Mouse (Mus musculus) limb, embryonic 11.5 days (tissue): Measurements from ENCODE around the gene Tspoap1. TPM values are rescaled to one million over a fixed set of nuclear protein-coding genes. Genes with fewer than 3 reads are reported as not detected.

Experiments used
- ATAC-seq: fragments of 200-750 bp; cut with Nextera tagmentation; 2 replicates; pipeline ENCODE4 v1.8.0; 2017; ENCODE audit warnings: low read depth; ENCODE audit not compliant: insufficient number of reproducible peaks, low FRiP score, low TSS enrichment
- DNase-seq: peaks from one replicate; pipeline ENCODE4 v3.0.0-alpha.2; 2015; ENCODE audit warnings: low spot score
- H3K27ac ChIP-seq: fragments of 300-500 bp; sonication (generic); replicated peaks from 2 replicates; pipeline ENCODE4 v1.5.1; 2014; ENCODE audit warnings: low read depth, mild to moderate bottlenecking, low read length
- H3K27me3 ChIP-seq: fragments of 300-500 bp; sonication (generic); 2 replicates; pipeline ENCODE4 v1.6.1; 2014; ENCODE audit warnings: mild to moderate bottlenecking, low read length, mixed read lengths; ENCODE audit not compliant: control insufficient read depth, insufficient read depth
- H3K36me3 ChIP-seq: fragments of 300-500 bp; sonication (generic); 2 replicates; pipeline ENCODE4 v1.6.1; 2014; ENCODE audit warnings: mild to moderate bottlenecking, low read length, moderate library complexity, mixed read lengths; ENCODE audit not compliant: control insufficient read depth, insufficient read depth
- H3K4me1 ChIP-seq: fragments of 300-500 bp; sonication (generic); 2 replicates; pipeline ENCODE4 v1.6.1; 2014; ENCODE audit warnings: low read length, mixed read lengths; ENCODE audit not compliant: control insufficient read depth, insufficient read depth
- H3K4me2 ChIP-seq: fragments of 300-500 bp; sonication (generic); 2 replicates; pipeline ENCODE4 v1.6.1; 2014; ENCODE audit warnings: low read depth, mild to moderate bottlenecking, moderate library complexity; ENCODE audit not compliant: severe bottlenecking
- H3K4me3 ChIP-seq: fragments of 300-500 bp; sonication (generic); 2 replicates; pipeline ENCODE4 v1.5.1; 2014; ENCODE audit warnings: low read depth, low read length
- H3K9ac ChIP-seq: fragments of 300-500 bp; sonication (generic); 2 replicates; pipeline ENCODE4 v1.6.1; 2014; ENCODE audit warnings: mild to moderate bottlenecking, low read length
- H3K9me3 ChIP-seq: fragments of 300-500 bp; sonication (generic); 2 replicates; pipeline ENCODE4 v1.6.1; 2016; ENCODE audit warnings: low read length; ENCODE audit not compliant: control insufficient read depth
- WGBS: fragments of 180-500 bp; shearing (Covaris S2); extraction: QIAGEN DNeasy Blood & Tissue Kit; methylation state at CpG from one replicate; pipeline ENCODE4 v1.1.7; 2014; 5-methylcytosine and 5-hydroxymethylcytosine counted together
- microRNA counts: library from miRNA; unstranded; fragments of <30 nt; microRNA quantifications from one replicate; lab custom pipeline; 2016
- microRNA-seq: library from miRNA; unstranded; fragments of <30 nt; microRNA quantifications from one replicate; pipeline ENCODE4, GENCODE M21; 2016
- polyA plus RNA-seq: library from polyadenylated mRNA; unstranded; fragments of >200 nt; fragmentation: Nextera tagmentation; extraction: Ambion mirVana; gene quantifications from 2 replicates; pipeline ENCODE4 v1.2.1, GENCODE M21; 2014

Gene Tspoap1
- polyA plus RNA-seq, 1 experiment from 2014 or later, result 1.7 TPM

GRCm38 (mm10) chr11:87817443-87817773, 57.1 kb downstream of the Tspoap1 start:
- ATAC-seq (no peak), DNase-seq (no peak)
- H3K4me3 ChIP-seq, result peak overlapping the region; percentile 30; the same call in 1 of the 2 replicates
- H3K4me2 ChIP-seq, result peak overlapping the region; percentile 62
- H3K9me3 ChIP-seq, result no peaks in the 10 kb centered on the region
- peaks cover 5% of the 10 kb centered on the region for H3K4me1 ChIP-seq
- no peaks in the 10 kb centered on the region for H3K27me3 ChIP-seq
- WGBS, result 26% methylated on average over 4 of the region's 4 CpGs
- H3K36me3 ChIP-seq, result no peaks in the 10 kb centered on the region
- peak overlapping the region; percentile 38; the same call in 1 of the 2 replicates for H3K9ac ChIP-seq
- no peak overlapping the region for H3K27ac ChIP-seq

GRCm38 (mm10) chr11:87821502-87821901, 61.2 kb downstream of the Tspoap1 start:
- no peak overlapping the region for H3K27ac ChIP-seq
- H3K27me3 ChIP-seq, result no peaks in the 10 kb centered on the region
- no peak overlapping the region for H3K4me2 ChIP-seq
- ATAC-seq, result no peak
- no peaks in the 10 kb centered on the region for H3K9me3 ChIP-seq
- no peak overlapping the region for H3K4me3 ChIP-seq
- H3K36me3 ChIP-seq, result no peaks in the 10 kb centered on the region
- H3K4me1 ChIP-seq, result peaks cover 5% of the 10 kb centered on the region
- DNase-seq, result no peak
- WGBS, result 68% methylated on average over 5 of the region's 5 CpGs
- no peak overlapping the region for H3K9ac ChIP-seq

- no peak for ATAC-seq
- Histone ChIP-seq H3K9ac (no peak within 1 kb of the TSS), H3K9me3 (no peaks in the 10 kb centered on the region), H3K4me3 (no peak within 1 kb of the TSS), H3K4me1 (no peaks in the 10 kb centered on the region), H3K27ac (no peak within 1 kb of the TSS), H3K4me2 (no peak within 1 kb of the TSS), H3K36me3 (no peaks in the 10 kb centered on the region), H3K27me3 (no peaks in the 10 kb centered on the region)
- no peak for DNase-seq
- 78% methylated on average over 10 of the region's 10 CpGs for WGBS
These were observed 68.0 kb downstream of the Tspoap1 start, which contains the start of gene Lpo for GRCm38 (mm10) chr11:87828239-87828900. Lpo (minus strand) TSS chr11:87828289.

MicroRNAs encoded within 50 kb of the gene (microRNA counts, 519-probe panel; counts per million panel counts)
- 4,031 counts per million, percentile 58 among the panel's probes with 10 or more counts for microRNA mmu-miR-142-3p (lab: Ali Mortazavi, UCI)
- microRNA mmu-miR-142-5p (lab: Ali Mortazavi, UCI), result 4,338 counts per million, percentile 66 among the panel's probes with 10 or more counts

Small RNA genes lying within 50 kb of the gene (microRNA-seq; reads per million reads assigned to microRNA genes)
- not detected for gene Mir142
- not detected for gene Mir142b

Other genes with a start within 250 kb of the Tspoap1 start
- gene Gm11492, start 193.9 kb upstream of the Tspoap1 start, polyA plus RNA-seq, result not detected in 2 replicates
- 5.3 and 5.5 TPM in 2 replicates for gene Sept4, start 191.6 kb upstream of the Tspoap1 start, polyA plus RNA-seq
- gene Mtmr4, start 168.4 kb upstream of the Tspoap1 start, polyA plus RNA-seq, result 62.4 and 66.8 TPM in 2 replicates
- gene Hsf5, start 143.4 kb upstream of the Tspoap1 start, polyA plus RNA-seq, result 0.27 and 0.34 TPM in 2 replicates
- 1.6 and 2.0 TPM in 2 replicates for gene Rnf43, start 97.8 kb upstream of the Tspoap1 start, polyA plus RNA-seq
- 184 TPM in 2 replicates for gene Supt4a, start 23.0 kb upstream of the Tspoap1 start, polyA plus RNA-seq
- 3.7 and 5.7 TPM in 2 replicates for gene Mpo, start 33.0 kb downstream of the Tspoap1 start, polyA plus RNA-seq
- gene Lpo, start 67.7 kb downstream of the Tspoap1 start, polyA plus RNA-seq, result not detected in 2 replicates
- 14.3 and 14.9 TPM in 2 replicates for gene Mks1, start 92.7 kb downstream of the Tspoap1 start, polyA plus RNA-seq
- gene Epx, start 115.0 kb downstream of the Tspoap1 start, polyA plus RNA-seq, result 0.08 TPM in 1 of 2 replicates, not detected in the other
- gene Olfr462, start 131.7 kb downstream of the Tspoap1 start, polyA plus RNA-seq, result not detected in 2 replicates
- gene Olfr463, start 136.8 kb downstream of the Tspoap1 start, polyA plus RNA-seq, result not detected in 2 replicates
- not detected in 2 replicates for gene Olfr464, start 160.4 kb downstream of the Tspoap1 start, polyA plus RNA-seq
- 16.8 and 18.6 TPM in 2 replicates for gene Dynll2, start 227.0 kb downstream of the Tspoap1 start, polyA plus RNA-seq